Mouse (Mus musculus) left cerebral cortex, adult 2 months (tissue): Measurements from ENCODE around the gene Tdrd5. TPM values are rescaled to one million over a fixed set of nuclear protein-coding genes. Genes with fewer than 3 reads are reported as not detected.

Source experiments
- DNase-seq, 2 experiments: peaks; one replicate each; pipeline ENCODE4 v3.0.0; 2021 to 2022; ENCODE audit warnings: low spot score in 2 of 2, mixed read lengths in 1 of 2; ENCODE audit errors: extremely low spot score in 1 of 2
- H3K27ac ChIP-seq: fragments of 200-600 bp; 2 replicates; pipeline ENCODE4 v1.8.1; 2022
- H3K4me3 ChIP-seq: fragments of 200-600 bp; 2 replicates; pipeline ENCODE4 v1.8.1; 2022
- CTCF ChIP-seq: fragments of 200-600 bp; IDR thresholded peaks from 2 replicates; pipeline ENCODE4 v1.8.1; 2022; ENCODE audit warnings: antibody characterized with exemption, mild to moderate bottlenecking, moderate library complexity
- intact Hi-C: fragments of 180-260 bp; cut with DNase I; formaldehyde crosslinking; loops from one replicate; pipeline ENCODE4 v1.15.1; 2025
- total RNA-seq, 2 experiments: library from RNA; stranded (reverse); gene quantifications; 2 replicates each; pipeline ENCODE4 v1.2.3; 2021

Tdrd5 gene
- total RNA-seq, 2 experiments from 2014 or later = 2.7 to 2.9 TPM

DNA sequence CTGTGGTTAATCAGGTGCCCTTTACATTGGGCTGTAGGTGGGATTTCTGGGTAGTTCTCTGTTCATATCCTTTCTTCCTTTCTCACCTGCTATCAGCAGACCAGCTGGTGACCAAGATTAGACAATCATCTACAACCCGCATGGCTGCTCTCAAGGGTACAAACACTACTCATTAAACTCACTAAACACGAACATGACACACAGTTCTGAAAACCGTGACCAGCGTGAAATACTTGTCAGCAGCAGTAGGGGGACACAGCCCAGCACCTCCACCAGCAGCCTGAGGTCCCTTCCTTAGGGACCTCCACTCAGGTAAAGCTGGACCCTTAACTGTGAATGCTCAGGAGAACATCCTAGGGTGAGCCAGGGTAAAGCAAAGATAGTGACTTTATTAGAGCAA, 87.2 kb downstream of the Tdrd5 start:
- no peak overlapping the region for H3K27ac ChIP-seq
- H3K4me3 ChIP-seq = no peak overlapping the region
- intact Hi-C loops = no loop called here
- no peak for DNase-seq
- no peak for TF ChIP-seq CTCF

DNA sequence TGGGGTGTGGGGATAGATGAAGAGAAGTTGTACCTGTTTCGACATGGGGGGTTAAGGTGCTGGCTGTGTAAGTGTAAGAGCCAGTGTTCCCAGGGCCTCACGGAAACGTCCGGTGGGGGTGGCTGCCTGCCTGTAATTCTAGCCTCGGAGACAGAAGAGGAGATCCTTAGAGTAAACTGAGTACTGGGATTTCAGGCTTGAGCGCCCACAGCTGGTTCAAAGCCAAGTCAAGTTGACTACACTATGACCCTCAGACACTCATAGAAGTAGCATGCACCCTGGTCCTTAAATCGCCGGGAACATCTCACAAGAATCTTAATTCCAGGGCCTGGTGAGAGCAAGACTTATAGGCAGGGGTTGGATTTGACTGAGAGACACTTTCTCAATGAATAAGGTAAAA, 88.8 kb downstream of the Tdrd5 start:
- intact Hi-C loops = no loop called here
- no peak for TF ChIP-seq CTCF
- Histone ChIP-seq H3K4me3 (no peak overlapping the region), H3K27ac (no peak overlapping the region)
- DNase-seq = no peak

DNA sequence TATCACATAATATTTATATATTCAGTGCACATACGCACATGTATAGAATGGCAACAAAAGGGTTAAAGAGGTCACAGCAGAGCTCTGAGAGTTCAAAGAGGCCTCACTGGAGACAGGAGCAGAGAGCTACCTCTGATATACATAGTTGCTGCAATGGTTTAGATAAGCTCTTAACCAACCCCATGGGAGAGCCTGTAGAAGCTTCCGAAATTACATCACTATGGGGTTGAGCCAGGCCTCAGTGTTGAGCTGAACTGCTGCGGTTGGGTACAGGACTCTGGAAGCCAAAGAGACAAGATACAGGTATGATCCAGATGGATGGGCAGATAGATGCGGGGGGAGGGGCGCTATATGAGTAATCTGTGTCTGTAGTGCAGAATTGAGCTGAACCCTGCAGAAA, 90.5 kb downstream of the Tdrd5 start:
- Histone ChIP-seq H3K27ac (no peak overlapping the region), H3K4me3 (no peak overlapping the region)
- DNase-seq = no peak
- no peak for TF ChIP-seq CTCF
- intact Hi-C loops = no loop called here

DNA sequence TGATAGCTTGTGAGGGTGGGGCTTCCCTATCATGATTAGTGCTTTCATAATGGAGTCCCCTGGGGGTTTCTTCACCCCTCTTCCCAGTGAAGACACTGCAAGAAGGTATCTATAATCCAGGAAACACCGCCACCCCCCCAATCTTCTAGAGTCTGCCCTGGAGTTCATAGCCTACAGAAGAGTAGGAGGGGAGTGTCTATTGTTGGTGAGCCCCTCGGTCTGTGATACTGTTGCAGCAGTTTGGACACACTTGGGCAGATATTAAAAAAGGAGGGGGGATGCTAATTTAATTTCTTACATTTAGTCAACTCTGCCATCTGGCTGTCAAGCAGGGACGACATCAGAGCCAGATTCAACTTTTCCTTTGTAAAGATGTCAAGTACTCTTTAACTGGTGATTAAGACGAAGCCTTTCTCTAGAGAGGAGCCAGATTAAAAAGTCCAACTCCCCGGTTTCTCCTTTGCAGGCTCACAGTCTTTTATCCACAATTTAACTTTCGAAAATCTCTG, 91.6 kb downstream of the Tdrd5 start:
- no peak overlapping the region for H3K4me3 ChIP-seq
- no peak for DNase-seq
- intact Hi-C loops = no loop called here
- H3K27ac ChIP-seq = no peak overlapping the region
- no peak; the same call in 1 of the 2 replicates for TF ChIP-seq CTCF

Other genes starting within 250 kb of the Tdrd5 start
- gene Fam163a, start 98.6 kb downstream of the Tdrd5 start, total RNA-seq = 1 to 10 TPM; 8.0 to 8.4 TPM
- gene Nphs2, start 7.1 kb upstream of the Tdrd5 start, total RNA-seq = under 1 TPM; 0.51 to 0.70 TPM
- 100 to 1,000 TPM; 298 to 346 TPM for gene Gm2000, start 62.4 kb upstream of the Tdrd5 start, total RNA-seq
- 1 to 10 TPM in 1 of 2 experiments, under 1 TPM in 1; 0.36 to 1.1 TPM for gene Axdnd1, start 117.5 kb upstream of the Tdrd5 start, total RNA-seq
- 10 to 100 TPM; 40.8 to 48.5 TPM for gene Soat1, start 170.7 kb upstream of the Tdrd5 start, total RNA-seq
- gene Gm10031, start 220.3 kb upstream of the Tdrd5 start, total RNA-seq = 10 to 100 TPM; 43.3 to 44.5 TPM